Mouse (Mus musculus) hindbrain, embryonic 12.5 days (tissue): Measurements from ENCODE around the gene Gm37240. TPM values are rescaled to one million over a fixed set of nuclear protein-coding genes. Genes with fewer than 3 reads are reported as not detected.
"Not testable (repeated sequence)": the region's sequence is repeated elsewhere in the genome, so short reads cannot be mapped to it uniquely, and the experiment has no call there.

Experiments
- ATAC-seq: fragments of 200-750 bp; cut with Nextera tagmentation; 2 replicates; pipeline ENCODE4 v1.8.0; 2017; ENCODE audit warnings: moderate TSS enrichment; ENCODE audit not compliant: low FRiP score
- H3K27ac ChIP-seq: fragments of 300-500 bp; sonication (generic); 2 replicates; pipeline ENCODE4 v1.5.1; 2016; ENCODE audit warnings: mild to moderate bottlenecking
- H3K27me3 ChIP-seq: fragments of 300-500 bp; sonication (generic); 2 replicates; pipeline ENCODE4 v1.6.1; 2016; ENCODE audit warnings: mild to moderate bottlenecking
- H3K36me3 ChIP-seq: fragments of 300-500 bp; sonication (generic); 2 replicates; pipeline ENCODE4 v1.6.1; 2016; ENCODE audit warnings: mild to moderate bottlenecking
- H3K4me1 ChIP-seq: fragments of 300-500 bp; sonication (generic); 2 replicates; pipeline ENCODE4 v1.6.1; 2016
- H3K4me2 ChIP-seq: fragments of 300-500 bp; sonication (generic); replicated peaks from 2 replicates; pipeline ENCODE4 v1.6.1; 2016; ENCODE audit warnings: mild to moderate bottlenecking
- H3K4me3 ChIP-seq: fragments of 300-500 bp; sonication (generic); 2 replicates; pipeline ENCODE4 v1.5.1; 2016; ENCODE audit warnings: mild to moderate bottlenecking
- H3K9ac ChIP-seq: fragments of 300-500 bp; sonication (generic); 2 replicates; pipeline ENCODE4 v1.6.1; 2016; ENCODE audit warnings: mild to moderate bottlenecking, moderate library complexity
- H3K9me3 ChIP-seq: fragments of 300-500 bp; sonication (generic); replicated peaks from 2 replicates; pipeline ENCODE4 v1.6.1; 2016; ENCODE audit warnings: mild to moderate bottlenecking
- WGBS: fragments of 180-500 bp; shearing (Covaris S2); methylation state at CpG from one replicate; pipeline ENCODE4 v1.1.7; 2016; 5-methylcytosine and 5-hydroxymethylcytosine counted together
- polyA plus RNA-seq: library from polyadenylated mRNA; unstranded; fragments of >200 nt; fragmentation: Nextera tagmentation; extraction: Ambion mirVana; gene quantifications from 2 replicates; pipeline ENCODE4 v1.2.1, GENCODE M21; 2016

The Gm37240 gene
- polyA plus RNA-seq, 1 experiment from 2014 or later = 3.3 TPM

GRCm38 (mm10) chr3:84555780-84556179 is 1331.5 kb downstream of the Gm37240 start:
- H3K9ac ChIP-seq = no peak overlapping the region
- 89% methylated on average over 3 of the region's 3 CpGs for WGBS
- no peak overlapping the region for H3K4me2 ChIP-seq
- H3K9me3 ChIP-seq = no peaks in the 10 kb centered on the region
- H3K27me3 ChIP-seq = no peaks in the 10 kb centered on the region
- H3K36me3 ChIP-seq = no peaks in the 10 kb centered on the region
- H3K4me3 ChIP-seq = no peak overlapping the region
- no peak overlapping the region for H3K27ac ChIP-seq
- no peak for ATAC-seq
- H3K4me1 ChIP-seq = peaks cover 2% of the 10 kb centered on the region; the same call in 1 of the 2 replicates

- Histone ChIP-seq H3K36me3 (no peaks in the 10 kb centered on the region), H3K4me3 (no peak overlapping the region), H3K27ac (no peak overlapping the region), H3K4me1 (no peaks in the 10 kb centered on the region), H3K9me3 (no peaks in the 10 kb centered on the region), H3K27me3 (no peaks in the 10 kb centered on the region), H3K9ac (no peak overlapping the region), H3K4me2 (no peak overlapping the region)
- ATAC-seq = no peak
- WGBS = 68% methylated on average over 8 of the region's 8 CpGs
These were observed 1340.1 kb downstream of the Gm37240 start for GRCm38 (mm10) chr3:84547177-84547576.

GRCm38 (mm10) chr3:84542450-84542849 is 1344.9 kb downstream of the Gm37240 start:
- H3K9ac ChIP-seq, H3K4me1 ChIP-seq, H3K27me3 ChIP-seq, H3K27ac ChIP-seq, H3K4me3 ChIP-seq, H3K9me3 ChIP-seq, H3K4me2 ChIP-seq, H3K36me3 ChIP-seq, ATAC-seq: not testable (repeated sequence)
- WGBS = 20% methylated on average over 3 of the region's 3 CpGs

DNA sequence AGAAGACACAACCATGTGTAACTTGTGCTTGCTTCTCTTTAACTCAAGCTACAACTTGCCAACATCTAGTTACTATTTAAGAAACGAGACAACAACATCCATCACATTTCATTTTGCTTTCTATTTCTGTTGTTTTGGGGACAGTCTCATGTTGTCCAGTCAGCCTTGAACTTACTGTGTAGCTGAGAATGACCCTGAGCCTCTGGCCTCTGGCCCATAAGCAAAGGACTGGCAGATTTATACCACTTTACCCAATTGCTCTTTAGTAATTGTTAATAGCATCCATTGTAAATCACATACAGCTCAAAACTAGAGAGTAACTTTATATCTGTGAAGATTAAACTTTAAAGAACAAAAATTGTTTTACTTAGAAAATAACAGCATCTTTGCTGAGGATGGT is 1345.4 kb downstream of the Gm37240 start:
- H3K4me2 ChIP-seq = no peak overlapping the region
- no peaks in the 10 kb centered on the region for H3K4me1 ChIP-seq
- ATAC-seq = no peak

GRCm38 (mm10) chr3:84540640-84541039 is 1346.7 kb downstream of the Gm37240 start:
- H3K36me3 ChIP-seq = no peaks in the 10 kb centered on the region

More for the DNA sequence above, 1345.4 kb downstream of the Gm37240 start:
- H3K9ac ChIP-seq = no peak overlapping the region
- no peaks in the 10 kb centered on the region for H3K36me3 ChIP-seq
- WGBS = 88% methylated on average over 1 of the region's 1 CpGs
- no peaks in the 10 kb centered on the region for H3K9me3 ChIP-seq
- no peak overlapping the region for H3K27ac ChIP-seq
- H3K4me3 ChIP-seq = no peak overlapping the region
- H3K27me3 ChIP-seq = no peaks in the 10 kb centered on the region

GRCm38 (mm10) chr3:84536987-84537386 is 1350.3 kb downstream of the Gm37240 start:
- no peak overlapping the region for H3K27ac ChIP-seq
- H3K9ac ChIP-seq = no peak overlapping the region
- ATAC-seq = no peak
- no peaks in the 10 kb centered on the region for H3K4me1 ChIP-seq
- 0 out of 2 replicates have a peak, but pooled peaks cover 3% of the 10 kb centered on the region for H3K36me3 ChIP-seq
- no peaks in the 10 kb centered on the region for H3K9me3 ChIP-seq
- H3K27me3 ChIP-seq = no peaks in the 10 kb centered on the region
- WGBS = 89% methylated on average over 6 of the region's 6 CpGs
- H3K4me3 ChIP-seq = no peak overlapping the region
- H3K4me2 ChIP-seq = no peak overlapping the region

More at GRCm38 (mm10) chr3:84540640-84541039, 1346.7 kb downstream of the Gm37240 start:
- Histone ChIP-seq H3K4me3 (no peak overlapping the region), H3K4me2 (no peak overlapping the region), H3K27me3 (no peaks in the 10 kb centered on the region), H3K4me1 (no peaks in the 10 kb centered on the region), H3K9me3 (no peaks in the 10 kb centered on the region), H3K27ac (no peak overlapping the region), H3K9ac (no peak overlapping the region)
- no peak for ATAC-seq

DNA sequence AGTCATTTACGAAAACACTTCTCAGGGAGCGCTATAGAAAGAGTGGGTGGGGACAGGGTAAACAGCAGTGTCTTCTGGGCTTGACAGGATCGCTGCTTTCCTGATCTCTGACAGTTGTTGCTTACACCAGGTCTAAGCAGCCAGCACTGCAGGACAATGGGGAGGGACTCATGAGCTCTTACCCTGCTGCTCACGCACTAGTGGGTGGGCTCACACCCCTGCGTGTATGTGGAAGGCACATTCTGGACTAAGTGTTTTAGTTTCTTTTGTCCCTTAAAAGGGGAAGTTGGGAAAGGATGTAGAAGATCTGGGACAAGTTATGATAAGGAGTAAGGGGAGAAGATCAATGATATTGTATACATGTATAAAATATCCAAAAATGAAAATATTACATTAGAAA is 1354.1 kb downstream of the Gm37240 start:
- no peaks in the 10 kb centered on the region for H3K27me3 ChIP-seq
- no peaks in the 10 kb centered on the region for H3K4me1 ChIP-seq
- 69% methylated on average over 5 of the region's 5 CpGs for WGBS
- no peak for ATAC-seq
- H3K9me3 ChIP-seq = no peaks in the 10 kb centered on the region
- H3K9ac ChIP-seq = no peak overlapping the region
- no peak overlapping the region for H3K4me2 ChIP-seq
- H3K4me3 ChIP-seq = no peak overlapping the region
- H3K27ac ChIP-seq = no peak overlapping the region
- 0 out of 2 replicates have a peak, but pooled peaks cover 3% of the 10 kb centered on the region for H3K36me3 ChIP-seq

DNA sequence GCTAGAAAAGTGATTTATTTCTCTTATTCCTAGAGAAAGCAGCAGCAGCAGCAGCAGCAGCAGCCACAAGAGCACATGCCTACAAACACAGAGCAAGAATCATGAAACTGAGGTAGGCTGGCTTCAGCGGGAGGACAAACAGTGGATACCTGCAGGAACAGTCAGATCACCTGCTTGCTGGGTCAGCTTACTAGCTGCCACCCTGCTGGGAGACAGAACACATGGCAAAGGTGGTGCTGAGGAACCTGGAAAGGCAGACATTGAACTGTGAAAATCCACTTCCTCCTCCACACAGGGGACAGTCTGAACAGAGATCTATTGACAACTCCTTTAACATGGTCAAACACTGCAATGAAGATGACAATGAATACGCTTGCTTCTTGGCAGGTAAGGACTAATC is 1358.3 kb downstream of the Gm37240 start:
- no peaks in the 10 kb centered on the region for H3K4me1 ChIP-seq
- H3K27me3 ChIP-seq = no peaks in the 10 kb centered on the region
- 75% methylated on average over 2 of the region's 2 CpGs for WGBS
- 0 out of 2 replicates have a peak, but pooled peaks cover 3% of the 10 kb centered on the region for H3K36me3 ChIP-seq
- no peak overlapping the region for H3K27ac ChIP-seq
- H3K9ac ChIP-seq = no peak overlapping the region
- no peak overlapping the region for H3K4me3 ChIP-seq
- ATAC-seq = no peak
- H3K9me3 ChIP-seq = no peaks in the 10 kb centered on the region
- H3K4me2 ChIP-seq = no peak overlapping the region

DNA sequence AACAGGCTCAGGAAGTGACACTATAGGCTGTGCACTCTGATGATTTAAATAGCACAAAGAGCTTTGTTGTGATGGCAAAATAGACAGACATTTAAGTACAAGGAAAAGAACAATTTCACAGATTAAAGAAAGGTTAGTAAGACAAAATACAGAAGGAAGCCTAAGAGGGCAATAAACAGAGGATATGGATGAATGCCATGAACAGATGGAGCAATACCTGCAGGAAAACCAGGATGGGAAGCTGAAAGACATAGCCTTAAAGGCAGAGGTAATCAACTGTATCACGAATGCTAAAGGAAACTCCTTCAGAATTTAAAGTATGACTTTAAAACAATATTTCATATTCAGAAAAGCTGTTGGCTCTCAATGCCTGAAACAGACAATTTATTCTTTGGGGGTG is 1362.4 kb downstream of the Gm37240 start:
- H3K4me3 ChIP-seq = no peak overlapping the region
- H3K4me2 ChIP-seq = no peak overlapping the region
- H3K9me3 ChIP-seq = no peaks in the 10 kb centered on the region
- no peaks in the 10 kb centered on the region for H3K27me3 ChIP-seq
- ATAC-seq = no peak
- H3K4me1 ChIP-seq = no peaks in the 10 kb centered on the region
- no peak overlapping the region for H3K9ac ChIP-seq
- 90% methylated on average over 1 of the region's 1 CpGs for WGBS
- no peaks in the 10 kb centered on the region for H3K36me3 ChIP-seq
- H3K27ac ChIP-seq = no peak overlapping the region

GRCm38 (mm10) chr3:84516163-84516562 is 1371.2 kb downstream of the Gm37240 start:
- H3K4me1 ChIP-seq = no peaks in the 10 kb centered on the region
- peaks cover 6% of the 10 kb centered on the region for H3K36me3 ChIP-seq
- H3K9me3 ChIP-seq = no peaks in the 10 kb centered on the region
- H3K4me3 ChIP-seq = no peak overlapping the region
- H3K27me3 ChIP-seq = no peaks in the 10 kb centered on the region
- no peak for ATAC-seq
- 90% methylated on average over 3 of the region's 3 CpGs for WGBS
- no peak overlapping the region for H3K4me2 ChIP-seq
- H3K9ac ChIP-seq = no peak overlapping the region
- H3K27ac ChIP-seq = no peak overlapping the region

DNA sequence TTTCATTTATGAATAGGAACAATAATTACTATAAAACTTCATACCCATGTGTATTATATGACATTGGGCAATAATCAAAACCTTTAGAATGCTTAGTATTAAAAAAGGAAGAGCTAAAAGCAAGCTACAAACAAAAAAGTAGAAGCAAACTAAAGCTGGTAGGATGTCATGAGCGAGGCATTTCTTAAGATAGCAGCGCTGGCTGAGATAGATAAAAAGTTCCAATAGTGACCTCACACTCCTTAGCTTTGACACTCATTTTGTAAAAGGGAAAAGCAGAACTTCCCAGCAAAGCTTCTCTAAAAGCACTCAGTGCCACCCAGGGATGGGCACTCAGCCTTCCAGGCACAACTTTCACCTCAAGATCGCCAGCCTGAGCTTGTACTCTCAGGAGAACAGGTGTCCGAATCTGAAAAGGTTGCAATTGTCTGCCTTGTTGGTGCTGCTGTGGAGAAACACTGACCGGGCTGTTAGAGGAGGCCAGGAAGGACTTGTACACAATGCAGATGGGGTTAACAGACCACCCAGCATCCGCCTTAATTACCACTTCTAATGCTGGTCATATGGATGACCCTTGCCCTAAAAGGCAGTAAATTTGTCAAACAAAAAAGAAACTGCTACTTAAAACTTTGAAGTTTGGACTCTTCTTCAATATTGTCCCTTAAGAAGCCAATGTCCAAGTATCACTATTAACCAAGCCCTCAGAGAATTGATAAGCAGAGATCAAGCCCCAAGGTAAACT is 1374.4 kb downstream of the Gm37240 start:
- Histone ChIP-seq H3K9me3 (no peaks in the 10 kb centered on the region), H3K27me3 (no peaks in the 10 kb centered on the region), H3K36me3 (no peaks in the 10 kb centered on the region), H3K27ac (no peak overlapping the region), H3K9ac (no peak overlapping the region), H3K4me2 (no peak overlapping the region), H3K4me1 (no peaks in the 10 kb centered on the region), H3K4me3 (no peak overlapping the region)
- ATAC-seq = no peak
- WGBS = 79% methylated on average over 6 of the region's 6 CpGs

- H3K4me2 ChIP-seq = no peak overlapping the region
- no peak overlapping the region for H3K4me3 ChIP-seq
- H3K4me1 ChIP-seq = peaks cover 8% of the 10 kb centered on the region
- WGBS = 92% methylated on average over 4 of the region's 4 CpGs
- no peaks in the 10 kb centered on the region for H3K9me3 ChIP-seq
- no peaks in the 10 kb centered on the region for H3K36me3 ChIP-seq
- no peak overlapping the region for H3K27ac ChIP-seq
- ATAC-seq = no peak
- no peaks in the 10 kb centered on the region for H3K27me3 ChIP-seq
- H3K9ac ChIP-seq = no peak overlapping the region
These were observed 1382.1 kb downstream of the Gm37240 start for GRCm38 (mm10) chr3:84505193-84505592.

DNA sequence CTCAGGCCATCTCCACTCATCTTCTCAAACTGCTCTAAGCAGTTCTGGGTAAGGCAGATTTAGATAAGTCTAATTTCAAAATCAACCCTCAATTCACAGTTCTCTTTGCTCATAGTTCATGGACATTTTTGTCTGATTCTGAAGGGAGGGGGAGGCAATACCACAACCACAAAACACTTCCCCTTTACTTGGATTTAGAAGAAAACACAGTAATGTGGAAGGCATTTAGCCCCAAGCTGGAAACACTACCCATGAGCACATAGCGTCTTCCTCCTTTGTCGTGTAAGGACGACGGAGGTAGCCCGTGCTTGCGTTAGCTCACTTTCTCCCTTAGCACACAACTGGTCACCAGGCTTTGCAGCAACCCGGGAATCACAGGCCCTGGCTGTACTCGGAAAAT is 1383.0 kb downstream of the Gm37240 start:
- ATAC-seq = no peak
- H3K4me1 ChIP-seq = peaks cover 8% of the 10 kb centered on the region
- no peaks in the 10 kb centered on the region for H3K9me3 ChIP-seq
- H3K4me2 ChIP-seq = no peak overlapping the region
- H3K27ac ChIP-seq = no peak overlapping the region
- H3K9ac ChIP-seq = no peak overlapping the region
- H3K27me3 ChIP-seq = no peaks in the 10 kb centered on the region
- H3K4me3 ChIP-seq = no peak overlapping the region
- WGBS = 90% methylated on average over 8 of the region's 8 CpGs
- H3K36me3 ChIP-seq = no peaks in the 10 kb centered on the region
